Mouse (Mus musculus): ENCODE measurements around the gene Guca1a. TPM values are rescaled to one million over a fixed set of nuclear protein-coding genes. Genes with fewer than 3 reads are reported as not detected.

The Guca1a gene
- 0.41 and 1.2 TPM in 2 replicates for polyA plus RNA-seq (2012; rRNA removed)

GRCm38 (mm10) chr17:47400451-47400850, at the start of gene Guca1a:
Guca1a (minus strand) TSS chr17:47400584.
- Histone ChIP-seq H3K4me3 (ENCODE audit: control insufficient read depth, insufficient read depth, low read length) (no peak within 1 kb of the TSS), H3K36me3 (ENCODE audit: control insufficient read depth, insufficient read depth, low read length) (no peaks in the 10 kb centered on the region), H3K27ac (ENCODE audit: control insufficient read depth, insufficient read depth, low read length) (no peak within 1 kb of the TSS), H3K4me1 (replicated peaks; ENCODE audit: control insufficient read depth, insufficient read depth, low read length) (peaks cover under 1% of the 10 kb centered on the region), H3K27me3 (ENCODE audit: control insufficient read depth, insufficient read depth, low read length) (no peaks in the 10 kb centered on the region)
- 87% methylated on average over 10 of the region's 10 CpGs for WGBS
- TF ChIP-seq CTCF (IDR thresholded peaks at IDR 0.05; ENCODE audit: borderline replicate concordance, control insufficient read depth, extremely low read depth, insufficient read depth, low read length, poor library complexity) (no peak), POLR2A (IDR thresholded peaks at IDR 0.05; ENCODE audit: control insufficient read depth, extremely low read depth, insufficient read depth, low read length, poor library complexity) (no peak)
- no peak for DNase-seq

GRCm38 (mm10) chr17:47449432-47449831, 49.0 kb upstream of the Guca1a start:
- no peak for TF ChIP-seq POLR2A (IDR thresholded peaks at IDR 0.05; ENCODE audit: control insufficient read depth, extremely low read depth, insufficient read depth, low read length, poor library complexity)
- TF ChIP-seq CTCF (IDR thresholded peaks at IDR 0.05; ENCODE audit: borderline replicate concordance, control insufficient read depth, extremely low read depth, insufficient read depth, low read length, poor library complexity) = no peak
- peaks cover 10% of the 10 kb centered on the region; the same call in 1 of the 2 replicates for H3K4me1 ChIP-seq (replicated peaks; ENCODE audit: control insufficient read depth, insufficient read depth, low read length)
- DNase-seq = no peak
- no peaks in the 10 kb centered on the region for H3K27me3 ChIP-seq (ENCODE audit: control insufficient read depth, insufficient read depth, low read length)
- H3K27ac ChIP-seq (ENCODE audit: control insufficient read depth, insufficient read depth, low read length) = no peak overlapping the region
- no peak overlapping the region for H3K4me3 ChIP-seq (ENCODE audit: control insufficient read depth, insufficient read depth, low read length)
- H3K36me3 ChIP-seq (ENCODE audit: control insufficient read depth, insufficient read depth, low read length) = no peaks in the 10 kb centered on the region
- 94% methylated on average over 5 of the region's 5 CpGs for WGBS

GRCm38 (mm10) chr17:47448523-47449372, 48.4 kb upstream of the Guca1a start:
- Histone ChIP-seq H3K4me3 (ENCODE audit: control insufficient read depth, insufficient read depth, low read length) (no peak overlapping the region), H3K4me1 (replicated peaks; ENCODE audit: control insufficient read depth, insufficient read depth, low read length) (0 out of 2 replicates have a peak, but pooled peaks cover 7% of the 10 kb centered on the region), H3K36me3 (ENCODE audit: control insufficient read depth, insufficient read depth, low read length) (no peaks in the 10 kb centered on the region), H3K27me3 (ENCODE audit: control insufficient read depth, insufficient read depth, low read length) (no peaks in the 10 kb centered on the region), H3K27ac (ENCODE audit: control insufficient read depth, insufficient read depth, low read length) (no peak overlapping the region)
- 79% methylated on average over 8 of the region's 8 CpGs for WGBS
- no peak for TF ChIP-seq CTCF (IDR thresholded peaks at IDR 0.05; ENCODE audit: borderline replicate concordance, control insufficient read depth, extremely low read depth, insufficient read depth, low read length, poor library complexity)
- TF ChIP-seq POLR2A (IDR thresholded peaks at IDR 0.05; ENCODE audit: control insufficient read depth, extremely low read depth, insufficient read depth, low read length, poor library complexity) = no peak
- no peak for DNase-seq

GRCm38 (mm10) chr17:47446561-47446960, 46.2 kb upstream of the Guca1a start:
- 81% methylated on average over 11 of the region's 11 CpGs for WGBS
- TF ChIP-seq CTCF (IDR thresholded peaks at IDR 0.05; ENCODE audit: borderline replicate concordance, control insufficient read depth, extremely low read depth, insufficient read depth, low read length, poor library complexity) (no peak), POLR2A (IDR thresholded peaks at IDR 0.05; ENCODE audit: control insufficient read depth, extremely low read depth, insufficient read depth, low read length, poor library complexity) (no peak)
- Histone ChIP-seq H3K27ac (ENCODE audit: control insufficient read depth, insufficient read depth, low read length) (no peak overlapping the region), H3K27me3 (ENCODE audit: control insufficient read depth, insufficient read depth, low read length) (no peaks in the 10 kb centered on the region), H3K36me3 (ENCODE audit: control insufficient read depth, insufficient read depth, low read length) (no peaks in the 10 kb centered on the region), H3K4me1 (replicated peaks; ENCODE audit: control insufficient read depth, insufficient read depth, low read length) (0 out of 2 replicates have a peak, but pooled peaks cover 7% of the 10 kb centered on the region), H3K4me3 (ENCODE audit: control insufficient read depth, insufficient read depth, low read length) (no peak overlapping the region)
- no peak for DNase-seq

- WGBS = 55% methylated on average over 9 of the region's 9 CpGs
- TF ChIP-seq POLR2A (IDR thresholded peaks at IDR 0.05; ENCODE audit: control insufficient read depth, extremely low read depth, insufficient read depth, low read length, poor library complexity) (no peak), CTCF (IDR thresholded peaks at IDR 0.05; ENCODE audit: borderline replicate concordance, control insufficient read depth, extremely low read depth, insufficient read depth, low read length, poor library complexity) (no peak)
- no peak overlapping the region for H3K4me3 ChIP-seq (ENCODE audit: control insufficient read depth, insufficient read depth, low read length)
- no peaks in the 10 kb centered on the region for H3K27me3 ChIP-seq (ENCODE audit: control insufficient read depth, insufficient read depth, low read length)
- no peaks in the 10 kb centered on the region for H3K36me3 ChIP-seq (ENCODE audit: control insufficient read depth, insufficient read depth, low read length)
- 0 out of 2 replicates have a peak, but pooled peaks cover 7% of the 10 kb centered on the region for H3K4me1 ChIP-seq (replicated peaks; ENCODE audit: control insufficient read depth, insufficient read depth, low read length)
- H3K27ac ChIP-seq (ENCODE audit: control insufficient read depth, insufficient read depth, low read length) = no peak overlapping the region
- no peak for DNase-seq
These were observed 45.6 kb upstream of the Guca1a start for GRCm38 (mm10) chr17:47446025-47446424.

- H3K36me3 ChIP-seq (ENCODE audit: control insufficient read depth, insufficient read depth, low read length) = no peaks in the 10 kb centered on the region
- 82% methylated on average over 11 of the region's 11 CpGs for WGBS
- no peaks in the 10 kb centered on the region for H3K27me3 ChIP-seq (ENCODE audit: control insufficient read depth, insufficient read depth, low read length)
- H3K4me1 ChIP-seq (replicated peaks; ENCODE audit: control insufficient read depth, insufficient read depth, low read length) = 0 out of 2 replicates have a peak, but pooled peaks cover 7% of the 10 kb centered on the region
- no peak overlapping the region for H3K4me3 ChIP-seq (ENCODE audit: control insufficient read depth, insufficient read depth, low read length)
- TF ChIP-seq CTCF (IDR thresholded peaks at IDR 0.05; ENCODE audit: borderline replicate concordance, control insufficient read depth, extremely low read depth, insufficient read depth, low read length, poor library complexity) = no peak
- TF ChIP-seq POLR2A (IDR thresholded peaks at IDR 0.05; ENCODE audit: control insufficient read depth, extremely low read depth, insufficient read depth, low read length, poor library complexity) = no peak
- H3K27ac ChIP-seq (ENCODE audit: control insufficient read depth, insufficient read depth, low read length) = no peak overlapping the region
- DNase-seq = no peak
These were observed 45.1 kb upstream of the Guca1a start for GRCm38 (mm10) chr17:47445518-47445917.

Measured in thymus, adult 2 months (tissue).